Mouse (Mus musculus) CD4-positive helper T cell, adult 2 months (primary cell): ENCODE measurements around the gene Pagr1a.

Experiments
- DNase-seq: peaks from one replicate; pipeline ENCODE4 v3.0.0-alpha.2; 2012; ENCODE audit warnings: low read depth, missing footprints, low spot score

Gene Pagr1a

DNA sequence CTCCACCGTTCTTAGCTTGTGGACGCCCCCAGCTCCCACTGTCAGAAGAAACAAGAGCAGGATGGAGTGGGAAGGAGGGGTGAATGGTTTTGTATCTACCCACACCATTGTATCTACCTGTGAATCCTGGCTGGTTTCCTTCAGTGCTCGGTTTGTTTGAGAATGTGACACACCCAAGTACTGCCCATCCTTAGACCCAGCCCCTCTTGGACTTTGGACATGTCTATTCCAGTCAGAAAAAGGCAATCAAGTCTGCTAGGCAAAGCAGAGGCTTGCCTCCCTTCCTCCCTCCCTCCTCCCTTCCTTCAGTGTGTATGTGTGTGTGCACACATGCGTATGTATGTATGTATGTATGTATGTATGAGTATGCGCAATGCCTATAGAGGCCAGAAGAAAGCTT, 13.5 kb downstream of the Pagr1a start:
- DNase-seq = no peak

DNA sequence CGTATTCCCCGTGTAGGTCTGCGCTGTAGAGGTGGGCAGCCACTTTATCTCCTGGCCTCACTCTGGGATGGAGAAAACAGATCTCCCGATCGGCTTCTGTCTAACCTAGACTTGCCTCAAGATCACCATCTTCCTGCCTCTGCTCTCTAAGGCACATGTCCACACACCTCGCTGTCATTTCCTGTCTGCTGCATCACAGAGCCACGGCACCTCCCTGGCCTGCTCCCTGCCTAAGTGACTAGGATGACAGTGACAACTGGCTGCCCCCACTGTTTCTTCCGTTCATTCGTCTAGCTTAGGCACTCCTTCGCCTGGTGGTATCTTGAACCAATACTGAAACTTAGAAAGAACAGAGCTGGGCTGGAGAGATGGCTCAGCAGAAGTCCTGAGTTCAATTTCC, 17.6 kb downstream of the Pagr1a start:
- DNase-seq = peak; percentile 62

DNA sequence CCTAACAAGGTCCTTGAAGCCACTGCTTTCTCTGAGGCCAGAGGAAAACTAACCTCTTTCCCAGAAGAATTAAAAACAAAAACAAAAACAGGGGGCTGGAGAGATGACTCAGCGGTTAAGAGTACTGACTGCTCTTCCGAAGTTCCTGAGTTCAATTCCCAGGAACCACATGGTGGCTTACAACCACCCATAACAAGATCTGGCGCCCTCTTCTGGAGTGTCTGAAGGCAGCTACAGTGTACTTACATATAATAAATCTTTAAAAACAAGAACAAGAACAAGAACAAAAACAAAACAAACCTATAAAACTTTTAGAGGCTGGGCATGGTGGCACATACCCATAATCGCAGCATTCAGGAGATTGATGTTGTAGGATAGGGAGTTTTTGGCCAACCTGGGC, 20.7 kb downstream of the Pagr1a start:
- DNase-seq = no peak

DNA sequence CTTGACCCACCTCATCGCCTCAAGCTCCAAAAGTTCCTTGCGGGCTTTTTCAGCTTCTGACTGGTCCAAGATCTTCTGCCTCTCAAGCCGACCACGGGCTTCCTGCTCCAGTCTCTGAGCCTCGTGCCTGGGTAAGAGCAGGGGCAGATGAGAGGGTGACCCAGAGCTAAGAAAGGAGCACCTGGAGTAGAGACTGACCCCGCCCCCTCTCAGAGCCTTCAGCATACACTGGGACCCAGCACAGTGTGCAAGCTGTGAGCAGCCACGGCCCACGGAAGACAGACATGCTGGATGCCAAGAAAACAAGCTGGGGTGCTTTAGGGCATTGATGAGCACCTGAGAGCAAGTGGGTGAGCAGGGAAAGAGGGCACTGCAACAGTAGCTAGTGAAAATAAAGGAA, 28.3 kb downstream of the Pagr1a start:
- DNase-seq = no peak

DNA sequence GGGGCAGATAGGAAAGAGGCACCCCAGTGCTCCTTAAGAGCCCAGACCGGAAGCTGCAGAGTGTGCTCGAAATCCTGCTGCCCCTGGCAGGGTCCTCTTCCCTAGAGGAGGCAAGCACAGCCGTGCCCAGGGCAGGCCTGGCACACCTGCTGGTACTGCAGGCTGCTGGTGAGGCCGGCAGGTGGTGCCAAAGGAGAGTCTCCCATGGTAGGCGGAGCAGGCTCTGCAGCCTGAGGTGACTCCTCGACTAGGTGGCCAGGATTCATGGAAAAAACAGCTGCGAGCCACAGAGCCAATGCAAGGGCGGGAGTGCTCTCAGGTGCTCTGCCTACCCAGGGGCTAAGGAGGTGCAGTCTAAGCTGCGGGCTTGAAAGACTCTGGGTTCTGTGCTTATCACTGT, 30.8 kb downstream of the Pagr1a start:
- DNase-seq = peak; percentile 51

DNA sequence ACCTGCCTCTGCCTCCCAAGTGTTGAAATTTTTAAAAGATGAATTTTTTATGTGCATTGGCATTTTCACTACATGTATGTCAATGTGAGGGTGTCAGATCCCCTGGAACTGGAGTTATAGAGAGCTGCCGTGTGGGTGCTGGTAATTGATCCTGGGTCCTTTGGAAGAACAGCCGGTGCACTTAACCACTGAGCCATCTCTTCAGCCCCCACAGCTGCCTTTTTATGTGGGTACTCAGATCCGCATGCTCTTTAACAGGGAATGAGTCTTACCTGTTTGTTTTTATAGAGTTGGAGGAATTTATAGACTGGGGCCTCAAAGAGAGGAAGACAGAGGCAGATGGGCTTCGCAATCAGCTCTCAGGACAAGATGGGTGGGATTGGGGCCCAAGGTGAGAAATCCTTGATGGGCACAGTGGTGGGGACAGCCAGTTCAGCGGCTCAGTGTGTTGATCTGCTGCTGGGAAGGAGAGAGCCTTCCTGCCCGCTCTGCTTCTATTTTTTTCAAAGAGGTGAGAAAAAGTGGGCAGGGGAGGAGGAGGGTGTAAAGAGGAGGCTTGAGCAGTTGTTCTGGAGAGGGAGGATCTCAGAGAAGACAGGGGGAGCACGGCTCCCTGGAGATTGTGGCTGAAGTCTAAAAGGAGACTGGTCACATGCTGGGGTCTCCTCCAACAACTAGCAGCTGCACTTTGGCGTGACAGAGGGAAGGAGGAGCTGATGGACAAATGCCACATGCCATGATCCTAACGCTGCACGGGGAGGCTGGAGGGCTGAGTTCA, 32.3 kb downstream of the Pagr1a start:
- no peak for DNase-seq

DNA sequence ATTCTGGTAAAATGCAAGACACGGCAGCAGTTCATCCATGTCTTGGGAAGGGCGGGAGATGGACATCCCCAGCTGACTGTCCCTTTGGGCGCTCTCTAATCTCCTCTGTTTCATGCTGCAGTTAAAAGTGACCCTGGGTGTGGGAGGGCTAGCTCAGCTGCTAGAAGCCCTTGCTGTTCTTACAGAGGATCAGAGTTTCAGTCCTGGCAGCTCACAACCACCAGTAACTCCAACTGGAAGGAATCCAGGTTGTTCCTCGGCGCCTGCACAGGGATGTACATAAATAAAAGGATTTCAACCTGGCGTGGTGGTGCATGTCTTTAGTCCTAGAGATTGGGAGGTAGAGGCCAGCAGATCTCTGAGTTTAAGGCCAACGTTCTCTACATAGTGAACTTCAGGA, 34.0 kb downstream of the Pagr1a start:
- DNase-seq = no peak

DNA sequence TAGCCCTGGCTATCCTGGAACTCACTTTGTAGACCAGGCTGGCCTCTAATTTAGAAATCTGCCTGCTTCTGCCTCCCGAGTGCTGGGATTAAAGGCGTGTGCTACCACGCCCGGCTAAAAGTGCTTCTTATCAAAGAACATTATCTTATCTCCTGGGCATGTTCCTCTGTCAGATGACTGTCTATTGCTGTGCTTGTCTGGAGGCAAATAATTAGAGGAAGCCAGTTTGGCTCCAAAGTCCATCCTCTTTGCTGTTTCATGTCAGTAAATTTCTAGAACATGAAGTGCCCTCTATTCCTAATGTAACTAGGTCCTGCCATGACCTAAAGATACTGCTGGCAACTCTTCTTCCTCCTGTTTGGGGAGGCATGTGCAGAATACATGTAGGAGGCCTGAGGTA, 35.1 kb downstream of the Pagr1a start:
- DNase-seq = no peak

DNA sequence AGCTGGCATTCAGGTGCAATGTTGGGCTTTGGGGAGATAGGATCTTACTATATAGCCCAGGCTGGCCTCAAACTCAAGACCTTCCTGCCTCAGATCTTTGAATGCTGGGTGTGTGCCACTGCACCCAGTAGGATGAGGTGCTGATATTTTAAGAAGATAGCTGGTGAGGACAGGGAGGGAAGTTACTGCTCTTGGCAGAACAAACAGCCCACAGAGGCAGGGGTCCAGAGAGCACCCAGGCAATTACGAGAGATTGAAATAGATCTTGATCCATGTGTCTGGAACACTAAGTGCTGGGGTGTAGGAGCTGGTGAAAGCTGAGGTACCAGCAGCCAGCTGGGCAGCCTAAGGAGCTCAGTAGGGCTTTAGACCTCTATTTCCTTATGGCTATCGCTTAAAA, 35.6 kb downstream of the Pagr1a start:
- no peak for DNase-seq

DNA sequence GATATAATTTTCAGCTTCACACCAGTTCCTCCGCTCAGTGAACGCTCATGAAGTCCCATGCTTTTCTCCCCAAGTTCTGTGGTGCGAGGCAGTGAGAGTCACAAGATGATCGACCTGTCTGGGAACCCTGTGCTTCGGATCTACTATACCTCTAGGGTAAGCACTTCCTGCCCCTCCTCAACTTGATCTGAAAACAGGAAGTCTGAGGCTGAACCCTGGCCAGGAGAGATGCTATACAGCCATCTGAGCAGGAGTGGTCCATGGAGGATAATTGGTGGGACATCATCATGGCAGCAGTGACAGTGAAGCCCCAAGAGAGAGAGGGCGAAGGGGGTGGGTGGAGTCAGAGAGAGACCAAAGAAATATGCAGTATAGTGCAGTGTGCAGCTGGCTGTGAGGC, 38.3 kb downstream of the Pagr1a start:
- DNase-seq = peak; percentile 41

DNA sequence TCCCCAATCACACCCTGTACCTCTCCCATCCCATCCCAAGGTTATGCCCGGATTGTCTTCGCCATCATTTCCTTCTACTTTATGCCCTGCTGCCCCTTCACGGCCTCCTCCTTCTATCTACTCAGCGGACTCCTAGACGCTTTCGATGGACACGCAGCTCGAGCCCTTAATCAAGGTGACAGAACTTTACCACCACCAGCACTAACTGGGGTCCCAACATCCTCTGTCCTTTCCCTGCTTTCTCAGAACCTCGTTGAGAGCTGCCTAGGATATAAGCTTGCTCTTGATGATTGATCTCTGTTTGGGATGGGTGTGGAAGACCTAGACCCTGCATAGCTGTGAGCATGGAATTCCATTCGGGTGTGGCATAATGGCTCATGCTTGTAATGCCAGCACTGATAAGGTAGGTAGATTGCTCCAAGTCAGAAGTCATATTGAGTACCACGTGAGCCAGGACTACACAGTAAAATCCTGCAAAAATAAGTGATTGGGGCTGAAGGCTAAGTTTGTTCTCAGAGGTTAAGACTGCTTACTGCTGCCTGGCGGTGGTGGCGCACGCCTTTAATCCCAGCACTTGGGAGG, 40.2 kb downstream of the Pagr1a start:
- DNase-seq = no peak

DNA sequence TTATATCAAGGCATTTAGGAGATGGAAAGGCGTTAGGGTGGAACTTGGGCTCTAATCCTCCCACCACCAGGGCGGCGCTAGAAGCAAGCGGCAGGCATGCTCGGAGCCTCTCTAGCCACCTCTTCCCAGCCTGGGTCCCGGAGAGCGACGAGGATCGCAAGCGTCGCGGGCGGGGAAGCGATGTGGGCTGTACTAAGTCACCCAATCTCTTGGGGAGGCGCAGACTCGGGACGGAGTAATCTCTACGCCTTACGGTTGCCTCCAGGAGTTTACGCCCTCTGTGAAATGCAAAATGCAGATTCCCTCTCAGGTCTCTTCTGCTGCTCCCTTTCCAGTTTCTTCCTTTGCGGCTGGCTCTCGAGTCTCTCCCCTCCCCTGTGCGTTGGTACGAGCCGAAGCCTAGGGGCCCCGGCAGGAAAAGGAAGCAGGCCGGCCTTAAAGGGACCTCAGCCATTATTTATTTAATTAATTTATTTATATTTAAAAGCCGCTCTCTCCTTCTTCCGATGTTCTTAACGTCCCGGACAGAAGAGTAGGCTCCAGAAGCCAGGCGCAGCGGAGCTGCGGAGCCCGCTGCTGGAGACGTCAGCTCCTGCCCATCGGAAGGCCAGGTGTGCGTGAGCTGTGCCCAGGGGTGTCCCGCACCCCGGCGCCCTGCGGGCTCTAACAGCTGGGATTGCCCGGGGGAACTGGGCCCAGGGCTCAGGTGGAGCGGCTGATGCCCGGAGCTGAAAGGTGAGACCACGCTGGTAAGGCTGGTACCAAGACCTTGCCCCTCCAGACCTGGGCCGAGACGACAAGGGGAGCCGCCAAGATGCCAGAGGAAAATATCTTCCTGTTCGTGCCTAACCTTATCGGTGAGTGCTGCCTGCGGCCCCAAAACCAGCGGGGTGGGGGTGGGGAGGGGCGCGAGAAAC, 40.9 kb downstream of the Pagr1a start, which contains the start of gene Cdiptos:
Cdiptos (minus strand) TSS at position 149 of the 917 bp plus-strand sequence.
- peak; percentile 96 for DNase-seq

DNA sequence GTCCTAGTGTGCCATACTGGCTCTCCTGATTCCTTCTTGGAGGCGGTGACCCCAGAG, 41.4 kb downstream of the Pagr1a start, which contains the start of gene Cdipt:
Cdipt (plus strand) TSS at position 22 of the 57 bp plus-strand sequence.
- no peak for DNase-seq

DNA sequence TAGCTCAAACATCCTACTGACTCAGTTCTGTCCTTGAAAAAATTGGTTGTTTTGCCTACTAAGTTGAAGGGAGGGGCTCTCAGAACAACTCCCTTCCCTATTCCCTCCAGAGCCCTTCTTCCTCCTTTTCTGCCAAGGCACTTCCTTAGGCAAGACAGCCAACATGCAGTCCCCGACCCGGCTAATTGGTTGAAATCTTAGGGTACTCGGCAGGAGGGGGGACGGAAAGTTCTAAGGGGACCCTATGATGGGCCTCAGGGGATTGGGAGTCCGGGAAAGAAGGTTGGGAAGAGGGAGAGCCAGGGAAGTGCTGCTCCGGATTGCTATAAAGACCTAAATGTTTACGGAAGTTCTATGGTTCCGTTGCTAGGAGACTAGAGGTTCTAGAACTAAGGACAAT, 41.7 kb downstream of the Pagr1a start:
- no peak for DNase-seq

DNA sequence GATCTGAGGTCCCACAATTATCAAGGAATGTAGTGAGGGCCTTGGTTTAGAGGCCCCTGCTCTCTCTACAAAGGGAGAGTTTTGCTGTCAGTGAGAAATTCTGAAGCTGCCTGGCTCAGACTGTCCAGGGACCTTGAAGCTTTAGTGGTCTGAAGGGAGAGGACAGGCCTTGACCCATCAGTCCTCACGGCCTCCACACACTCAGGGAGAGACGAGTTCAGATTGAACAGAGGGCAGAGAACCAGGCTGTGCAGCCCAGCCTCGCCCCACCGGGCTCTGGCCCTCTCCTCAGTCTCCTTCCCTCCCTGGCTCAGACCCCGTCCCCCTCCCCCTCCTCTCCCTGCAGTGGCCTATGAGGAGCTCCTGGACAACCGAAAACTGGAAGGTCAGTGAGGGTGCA, 49.8 kb downstream of the Pagr1a start:
- DNase-seq = no peak

DNA sequence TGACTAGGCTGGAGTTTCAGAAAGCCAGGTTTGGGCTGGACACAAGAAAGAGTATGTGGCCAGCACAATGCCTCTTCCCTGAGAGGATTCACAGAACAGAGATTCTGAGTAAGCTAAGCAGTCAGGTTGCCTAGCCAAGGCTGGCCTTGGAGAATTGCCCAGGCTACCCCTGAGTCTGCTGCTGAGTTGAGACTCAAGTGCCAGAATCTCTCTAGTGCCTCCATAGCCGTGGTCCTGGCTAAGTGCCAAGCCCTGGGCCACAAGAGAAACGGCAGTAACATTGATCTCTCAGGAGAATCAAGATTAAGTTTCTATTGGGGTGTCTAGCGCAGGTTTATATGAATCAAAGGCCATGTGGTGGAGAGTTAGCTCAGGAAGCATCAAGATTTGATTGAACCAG, 51.6 kb downstream of the Pagr1a start:
- DNase-seq = no peak
